Mouse (Mus musculus): ENCODE results near the gene Hmcn2. TPM values are rescaled to one million over a fixed set of nuclear protein-coding genes. Genes with fewer than 3 reads are reported as not detected.

The Hmcn2 gene
- total RNA-seq (2023) = under 1 TPM; 0.44 to 0.90 TPM

GRCm38 (mm10) chr2:31314007-31314465 is at the start of gene Hmcn2:
Hmcn2 (plus strand) TSS chr2:31314415.

GRCm38 (mm10) chr2:31469931-31470682 is 155.9 kb downstream of the Hmcn2 start, which contains the start of gene Ass1:
Ass1 (plus strand) TSS chr2:31470207.

Other genes starting within 250 kb of the Hmcn2 start
- gene Fnbp1, start 172.4 kb upstream of the Hmcn2 start, total RNA-seq (2023) = 100 to 1,000 TPM; 123 to 126 TPM
- gene Gpr107, start 162.1 kb upstream of the Hmcn2 start, total RNA-seq (2023) = 10 to 100 TPM; 51.9 to 54.3 TPM
- gene Ncs1, start 68.6 kb upstream of the Hmcn2 start, total RNA-seq (2023) = under 1 TPM in 1 of 2 experiments, not detected in 1; 0.24 TPM
- 10 to 100 TPM; 73.8 to 86.5 TPM for gene Ass1, start 155.8 kb downstream of the Hmcn2 start, total RNA-seq (2023)

Measured in neutrophil, adult 83 days (primary cell).